Mouse (Mus musculus): ENCODE measurements around the gene Kdm1a. TPM values are rescaled to one million over a fixed set of nuclear protein-coding genes. Genes with fewer than 3 reads are reported as not detected.

The Kdm1a gene
- polyA plus RNA-seq, 1 experiment from 2014 or later = 61.0 TPM

DNA sequence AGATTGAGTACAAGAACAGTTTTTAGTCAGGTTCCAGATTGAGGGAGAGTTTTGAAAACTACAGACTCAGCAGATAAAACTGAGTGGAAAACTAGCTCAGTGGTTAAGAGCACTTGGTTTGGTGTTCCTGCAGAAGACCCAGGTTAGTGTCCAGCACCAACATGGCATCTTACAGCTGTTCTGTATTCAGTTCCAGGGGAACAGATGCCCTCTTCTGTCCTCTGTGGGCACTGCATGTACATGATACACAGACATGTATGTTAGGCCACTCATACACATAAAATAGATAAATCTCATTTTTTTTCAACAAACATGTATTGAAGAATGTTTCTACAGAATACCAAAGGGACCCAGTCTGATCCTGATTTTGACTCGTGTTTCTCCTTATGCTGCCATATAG is 92.7 kb downstream of the Kdm1a start:
- no peak for DNase-seq (ENCODE audit: low spot score)
- Histone ChIP-seq H3K4me1 (replicated peaks) (peaks cover 11% of the 10 kb centered on the region), H3K4me3 (no peak overlapping the region), H3K36me3 (no peaks in the 10 kb centered on the region), H3K9me3 (no peaks in the 10 kb centered on the region), H3K27me3 (ENCODE audit: insufficient read depth, poor library complexity, severe bottlenecking) (no peaks in the 10 kb centered on the region), H3K27ac (no peak overlapping the region)
- WGBS = 88% methylated on average over 1 of the region's 1 CpGs

DNA sequence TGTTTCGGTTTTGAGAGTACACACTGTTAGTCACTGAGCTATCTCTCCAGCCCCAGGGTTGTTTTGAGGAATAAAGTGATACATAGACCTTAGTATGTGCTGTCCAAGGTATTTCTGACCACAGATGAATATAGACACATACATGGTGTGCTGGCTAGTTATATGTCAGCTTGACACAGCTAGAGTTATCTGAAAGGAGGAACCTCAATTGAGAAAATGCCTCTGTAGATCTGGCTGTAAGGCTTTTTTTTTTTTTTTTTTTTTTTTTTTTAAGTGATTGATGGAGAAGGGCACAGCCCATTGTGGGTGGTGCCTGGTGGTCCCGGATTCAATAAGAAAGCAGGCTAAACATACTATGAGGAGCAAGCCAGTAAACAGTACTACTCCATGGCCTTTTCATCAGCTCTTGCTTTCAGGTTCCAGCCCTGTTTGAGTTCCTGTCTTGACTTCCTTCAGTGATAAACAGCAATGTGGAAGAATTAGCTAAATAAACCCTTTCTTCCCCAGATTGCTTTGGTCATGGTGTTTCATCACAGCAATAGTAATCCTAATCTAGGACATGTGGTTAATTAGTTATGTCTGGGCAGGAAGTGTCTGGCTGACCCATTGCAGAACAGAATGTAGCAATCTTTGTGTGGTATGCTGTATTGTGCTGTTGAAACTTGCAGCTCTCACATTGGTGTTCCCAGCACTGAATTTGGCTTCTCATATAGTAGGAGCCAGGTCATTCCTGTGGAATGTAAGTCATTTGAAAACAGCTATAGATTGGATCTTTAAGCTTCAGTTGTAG is 96.9 kb downstream of the Kdm1a start:
- Histone ChIP-seq H3K4me1 (replicated peaks) (0 out of 2 replicates have a peak, but pooled peaks cover 3% of the 10 kb centered on the region), H3K9me3 (no peaks in the 10 kb centered on the region)

More for the DNA sequence above, 96.9 kb downstream of the Kdm1a start:
- H3K4me3 ChIP-seq = no peak overlapping the region
- H3K27me3 ChIP-seq (ENCODE audit: insufficient read depth, poor library complexity, severe bottlenecking) = no peaks in the 10 kb centered on the region
- 63% methylated on average over 2 of the region's 2 CpGs for WGBS
- H3K36me3 ChIP-seq = no peaks in the 10 kb centered on the region
- no peak overlapping the region for H3K27ac ChIP-seq
- no peak for DNase-seq (ENCODE audit: low spot score)

Other genes with a start within 250 kb of the Kdm1a start
- 0.18 and 0.52 TPM in 2 replicates for gene Htr1d, start 179.2 kb downstream of the Kdm1a start, polyA plus RNA-seq (2016; fragmentation: Nextera tagmentation; extraction: Ambion mirVana)
- gene 6030445D17Rik, start 140.5 kb downstream of the Kdm1a start, polyA plus RNA-seq (2016; fragmentation: Nextera tagmentation; extraction: Ambion mirVana) = 0.17 and 0.24 TPM in 2 replicates
- 108 and 133 TPM in 2 replicates for gene Luzp1, start 133.0 kb downstream of the Kdm1a start, polyA plus RNA-seq (2016; fragmentation: Nextera tagmentation; extraction: Ambion mirVana)
- gene Tex46, start 7.7 kb upstream of the Kdm1a start, polyA plus RNA-seq (2016; fragmentation: Nextera tagmentation; extraction: Ambion mirVana) = not detected in 2 replicates
- 0.05 TPM in 1 of 2 replicates, not detected in the other for gene Lactbl1, start 19.9 kb upstream of the Kdm1a start, polyA plus RNA-seq (2016; fragmentation: Nextera tagmentation; extraction: Ambion mirVana)
- gene Ephb2, start 233.3 kb upstream of the Kdm1a start, polyA plus RNA-seq (2016; fragmentation: Nextera tagmentation; extraction: Ambion mirVana) = 13.4 and 21.5 TPM in 2 replicates

All from hindbrain, embryonic 10.5 days (tissue).